Mouse (Mus musculus) natural killer cell, adult 2 months (primary cell): ENCODE measurements around the gene Cggbp1.
"Not testable (repeated sequence)": the region's sequence is repeated elsewhere in the genome, so short reads cannot be mapped to it uniquely, and the experiment has no call there.

Source experiments
- DNase-seq, 2 experiments: peaks; one replicate each; pipeline ENCODE4 v3.0.0; 2022; ENCODE audit warnings: low spot score in 2 of 2

Cggbp1 gene

DNA sequence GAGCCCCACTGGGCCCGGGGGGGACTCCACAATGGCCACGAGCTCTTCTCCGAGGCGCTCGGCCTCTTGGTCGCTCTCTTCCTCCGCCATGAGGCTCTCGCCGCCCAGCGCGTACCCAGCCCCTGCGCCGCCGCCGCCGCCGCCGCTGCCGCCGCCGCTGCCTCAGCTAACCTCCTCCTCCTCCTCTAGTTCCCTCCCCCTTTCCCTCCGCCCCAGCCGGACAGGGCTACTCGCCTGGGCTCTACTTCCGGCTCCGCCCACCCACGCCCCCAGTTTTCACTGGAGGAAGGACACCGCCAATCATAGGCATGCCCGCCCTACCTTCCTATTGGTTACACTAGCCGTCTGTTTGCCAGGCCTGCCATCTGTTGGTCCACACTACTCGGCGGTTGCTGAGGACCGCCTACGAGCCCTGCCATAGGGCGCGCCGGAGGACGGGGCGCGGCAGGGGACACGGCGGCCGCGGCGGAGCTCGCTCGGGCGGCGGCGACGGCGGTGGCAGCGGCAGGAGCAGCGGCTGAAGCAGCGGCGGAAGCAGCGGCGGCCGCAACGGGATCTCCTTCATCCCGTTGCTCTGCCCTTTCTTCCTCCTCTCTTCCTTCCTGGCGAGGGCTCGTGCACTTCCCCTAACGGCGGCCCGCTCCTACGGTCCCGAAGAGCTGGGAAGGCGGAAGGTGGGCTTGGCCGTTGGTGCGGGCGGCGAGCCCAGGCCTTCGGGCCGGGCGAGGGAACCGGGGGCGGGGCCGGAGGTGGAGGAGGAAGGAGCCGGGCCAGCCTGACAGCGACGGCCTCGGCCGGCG lies at the start of gene Cggbp1, which contains the start of gene Zfp654:
Cggbp1 (plus strand) TSS at position 434 of the 800 bp plus-strand sequence.
Zfp654 (minus strand) TSS at position 90 of the 800 bp plus-strand sequence.
- DNase-seq: peak; percentile 100

- DNase-seq: no peak
Observed at GRCm38 (mm10) chr16:64803041-64803440, 48.8 kb upstream of the Cggbp1 start.

- no peak for DNase-seq
Observed at GRCm38 (mm10) chr16:64817094-64817765, 34.6 kb upstream of the Cggbp1 start.

DNA sequence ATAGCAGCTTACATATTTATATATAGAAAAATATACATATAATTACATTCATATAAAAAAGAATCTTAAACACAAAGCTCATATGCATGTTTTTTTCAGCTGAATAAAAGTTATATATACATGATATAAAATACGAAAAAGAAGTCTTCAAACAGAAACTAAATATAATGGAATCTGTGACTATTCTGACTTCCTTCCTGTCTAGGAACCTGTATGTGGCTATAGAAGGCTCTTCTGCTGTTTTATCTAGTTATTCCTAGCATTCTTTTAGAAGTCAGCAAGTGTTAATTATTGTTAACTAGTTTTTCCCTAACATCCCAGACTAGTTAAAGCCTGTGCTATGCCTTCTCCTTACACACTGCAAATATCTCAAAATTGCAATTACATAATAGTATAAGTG lies 27.9 kb upstream of the Cggbp1 start:
- DNase-seq: no peak

DNA sequence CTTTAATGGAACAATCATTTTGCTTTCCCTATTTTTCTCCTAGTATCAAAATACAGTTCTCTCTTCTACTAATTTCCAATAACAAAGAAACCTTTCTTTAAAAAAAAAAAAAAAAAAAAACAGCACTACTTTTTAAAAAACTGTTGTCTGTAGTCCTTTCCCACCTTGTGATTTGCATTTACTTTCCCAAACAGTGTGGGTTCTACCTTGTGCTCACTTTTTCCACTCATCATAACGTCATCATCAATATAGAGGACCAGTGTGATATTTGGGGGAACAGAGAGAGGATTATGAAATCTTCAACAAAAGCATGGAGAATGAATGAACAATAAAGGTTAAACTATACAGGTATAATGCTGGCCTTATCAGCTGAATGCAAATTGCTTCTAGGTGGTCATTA lies 27.3 kb upstream of the Cggbp1 start:
- no peak for DNase-seq

DNA sequence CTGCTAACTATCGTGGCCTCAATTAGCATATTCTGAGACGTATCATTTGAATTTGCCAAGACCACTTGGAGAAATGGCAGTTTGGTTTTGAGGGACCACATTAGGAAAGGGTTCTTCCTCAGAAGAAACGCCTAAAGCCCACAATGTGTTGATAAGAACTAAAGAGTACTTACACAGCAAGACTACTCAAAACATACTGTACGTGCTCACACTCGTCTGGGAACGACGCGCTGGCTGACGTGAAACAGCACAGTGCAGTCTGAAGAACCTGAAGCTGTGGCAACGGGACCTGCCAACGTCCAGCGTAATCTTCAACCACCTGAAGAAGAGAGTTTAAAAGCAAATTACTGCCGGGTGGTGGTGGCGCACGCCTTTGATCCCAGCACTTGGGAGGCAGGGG lies 21.5 kb upstream of the Cggbp1 start:
- DNase-seq: no peak

DNA sequence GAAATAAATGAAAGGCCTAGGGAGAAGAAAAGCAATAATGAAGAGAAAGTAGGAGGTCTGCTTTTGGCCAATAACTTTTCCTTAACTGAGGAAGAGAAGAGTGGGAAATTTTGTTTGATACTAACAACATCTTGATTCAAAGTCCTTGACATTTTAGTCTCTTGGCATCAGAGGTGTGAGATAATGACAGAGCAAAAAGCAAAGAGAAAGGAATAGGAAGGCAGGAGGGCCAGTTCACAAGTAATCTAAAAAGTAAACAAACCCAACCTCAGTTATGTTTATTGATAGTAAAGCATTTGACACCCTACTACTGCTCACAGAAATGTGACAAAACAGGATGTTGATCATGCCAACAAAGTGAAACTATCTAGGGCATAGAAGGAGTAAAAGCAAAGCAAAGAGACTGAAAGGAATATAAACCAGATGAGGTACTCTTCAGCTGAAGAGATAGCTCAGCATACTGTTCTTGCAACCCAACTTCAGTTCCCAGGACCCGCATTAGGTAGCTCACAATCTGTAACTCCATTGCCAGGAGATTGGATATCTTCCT lies 15.7 kb upstream of the Cggbp1 start:
- peak; percentile 8 to 42 for DNase-seq

DNA sequence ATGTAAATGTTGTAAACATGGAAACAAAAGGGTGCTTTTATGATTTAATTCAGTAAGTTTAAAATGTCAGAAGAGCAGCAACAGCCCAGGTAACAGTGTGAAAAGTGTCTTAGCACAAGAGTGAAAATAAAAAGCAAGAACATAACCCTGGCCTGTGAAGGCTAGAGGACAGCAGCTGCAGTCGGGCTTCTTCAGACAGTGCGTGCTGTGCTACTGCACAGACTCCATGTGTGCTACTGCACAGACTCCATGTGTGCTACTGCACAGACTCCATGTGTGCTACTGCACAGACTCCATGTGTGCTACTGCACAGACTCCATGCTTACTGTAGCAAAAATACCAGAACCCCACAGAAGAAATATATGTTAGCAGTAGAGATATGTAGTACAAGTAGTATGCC lies 15.1 kb upstream of the Cggbp1 start:
- DNase-seq: no peak

DNA sequence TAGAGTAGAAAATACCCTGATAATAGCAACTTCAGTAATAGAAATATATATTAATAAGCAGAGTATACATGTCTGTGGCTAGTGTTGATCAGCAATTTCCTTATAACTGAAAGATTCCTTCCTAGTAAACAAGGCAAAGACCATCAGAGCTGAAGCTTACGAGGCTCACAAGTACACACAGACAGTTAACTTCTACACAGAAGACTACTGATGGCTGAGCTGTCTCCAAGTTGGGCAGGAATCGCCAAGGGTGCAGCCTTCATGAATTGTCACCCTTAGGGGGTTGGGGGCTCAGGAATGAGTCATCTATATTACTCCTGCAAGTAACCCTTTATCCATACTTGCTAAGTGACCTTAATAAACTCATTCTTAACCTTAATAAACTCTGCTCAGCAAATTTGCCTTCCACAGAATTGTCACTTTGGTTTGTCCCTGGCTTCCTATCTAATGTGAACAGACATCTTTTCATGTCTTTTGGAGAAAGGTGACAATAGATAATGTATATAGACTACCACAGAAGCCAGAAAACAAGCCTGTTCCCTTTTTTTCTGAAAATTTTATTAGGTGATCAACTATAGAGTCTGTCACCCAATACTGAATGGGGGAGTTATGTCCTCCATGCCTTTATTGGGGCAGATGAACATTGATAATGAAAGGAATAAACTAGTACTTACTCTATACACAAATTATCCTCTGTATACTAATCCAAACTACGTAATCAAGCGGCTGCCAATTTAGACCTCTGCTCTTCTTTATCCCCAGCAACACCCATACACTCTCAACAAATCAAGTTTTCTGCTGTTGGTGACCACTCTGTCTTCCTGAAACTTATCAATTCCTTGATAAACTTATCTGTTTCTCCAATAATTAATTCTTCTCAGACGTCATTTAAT lies 10.1 kb upstream of the Cggbp1 start:
- DNase-seq: no peak

DNA sequence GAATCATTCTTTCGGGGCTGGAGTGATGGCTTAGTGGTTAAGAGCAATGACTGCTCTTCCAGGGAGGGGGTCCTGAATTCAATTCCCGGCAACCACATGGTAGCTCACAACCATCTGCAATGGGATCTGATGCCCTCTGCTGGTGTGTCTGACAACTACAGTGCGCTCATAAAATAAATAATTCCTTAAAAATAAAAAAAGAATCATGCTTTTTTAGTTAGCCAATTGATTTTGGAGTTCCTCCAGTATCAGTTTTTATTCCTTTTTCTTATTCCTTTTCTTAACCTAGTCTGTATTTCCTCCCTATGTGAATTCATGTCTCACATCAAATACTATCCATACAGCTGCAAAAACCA lies 9.4 kb upstream of the Cggbp1 start:
- no peak for DNase-seq

GRCm38 (mm10) chr16:64845947-64846346 lies 5.8 kb upstream of the Cggbp1 start:
- DNase-seq: peak in 1 of 2 experiments; percentile 35

DNA sequence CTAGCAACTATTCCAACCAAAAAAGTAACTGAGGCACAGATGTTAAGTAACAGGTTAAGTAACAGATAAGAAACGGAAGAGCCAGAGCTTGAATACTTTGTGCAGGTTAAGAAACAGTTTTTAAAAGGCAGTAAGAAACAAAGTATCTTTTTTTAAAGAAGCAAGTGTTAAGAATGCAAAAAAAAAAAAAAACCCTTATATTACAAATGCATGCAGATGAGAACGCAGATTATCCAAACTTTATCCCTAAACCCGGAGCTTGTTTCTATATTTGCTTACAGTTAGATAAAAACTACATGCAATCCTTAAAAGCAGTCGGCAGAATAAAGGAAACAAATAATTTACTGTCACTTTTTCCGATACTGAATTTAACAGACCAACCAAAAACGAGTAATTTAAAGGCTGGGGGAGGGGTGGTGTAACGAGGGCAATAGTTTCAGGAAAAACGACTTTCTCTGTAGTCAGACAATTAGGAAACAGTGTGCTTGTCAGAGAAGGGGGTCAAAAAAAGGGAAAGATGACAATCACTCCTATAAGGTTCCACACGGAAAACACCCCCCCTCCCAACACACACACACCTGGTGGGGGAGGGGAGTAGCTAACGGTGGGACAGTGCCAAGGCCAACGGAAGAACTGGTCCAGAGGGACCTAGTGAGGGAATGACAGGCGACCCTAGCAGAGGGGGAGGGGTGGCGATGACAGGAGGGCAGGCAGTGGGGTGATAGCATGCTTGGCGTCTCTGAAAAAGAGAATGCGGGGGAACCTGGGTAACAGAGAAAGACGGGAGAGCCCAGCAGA lies 1.3 kb upstream of the Cggbp1 start:
- no peak for DNase-seq

GRCm38 (mm10) chr16:64851085-64851562 lies 672 bp upstream of the Cggbp1 start:
- DNase-seq: no peak

- DNase-seq: peak in 1 of 2 experiments; percentile 15
Observed at GRCm38 (mm10) chr16:64852441-64852871, 660 bp downstream of the Cggbp1 start.

- DNase-seq: no peak
Observed at GRCm38 (mm10) chr16:64852891-64853290, 1.1 kb downstream of the Cggbp1 start.

- DNase-seq: no peak
Observed at GRCm38 (mm10) chr16:64856946-64857345, 5.2 kb downstream of the Cggbp1 start.

GRCm38 (mm10) chr16:64865841-64866240 lies 14.0 kb downstream of the Cggbp1 start:
- not testable (repeated sequence) for DNase-seq

- no peak for DNase-seq
Observed at GRCm38 (mm10) chr16:64868613-64869012, 16.8 kb downstream of the Cggbp1 start.

DNA sequence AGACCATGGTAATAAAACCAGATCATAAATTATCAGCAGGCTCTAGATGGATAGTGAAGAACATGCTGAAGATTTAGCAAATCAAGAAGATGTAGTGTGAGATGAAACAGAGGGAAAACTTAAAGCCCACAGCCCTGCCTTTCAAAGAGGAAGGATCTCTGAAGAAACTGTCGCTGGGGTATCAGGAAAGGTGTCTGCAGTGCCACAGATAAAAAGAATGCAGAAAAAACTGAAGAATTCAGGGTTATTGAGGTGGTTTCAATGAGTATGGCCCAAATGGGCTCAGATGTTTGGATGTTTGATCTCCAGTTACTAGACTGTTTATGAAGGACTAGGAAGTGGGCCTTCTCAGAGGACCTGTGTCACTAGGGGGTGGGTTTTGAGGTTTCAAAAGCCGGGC lies 17.8 kb downstream of the Cggbp1 start:
- no peak for DNase-seq

DNA sequence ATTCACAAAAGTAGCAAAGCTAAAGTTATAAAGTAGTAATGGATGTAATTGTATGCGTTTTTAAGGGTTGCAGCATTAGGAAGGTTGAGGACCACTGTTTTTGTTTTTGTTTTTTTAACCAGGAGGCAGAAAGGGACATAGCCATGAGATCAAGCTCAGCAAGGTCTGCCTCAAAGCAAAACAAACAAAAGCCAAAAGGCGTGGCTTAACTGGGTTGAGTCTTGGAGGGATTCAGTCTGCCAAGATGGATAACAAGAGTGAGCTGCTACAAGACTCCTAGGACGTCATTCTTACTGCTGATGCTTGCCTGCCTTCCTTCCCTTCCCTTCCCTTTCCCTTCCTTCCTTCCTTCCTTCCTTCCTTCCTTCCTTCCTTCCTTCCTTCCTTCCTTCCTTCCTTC lies 20.5 kb downstream of the Cggbp1 start:
- no peak for DNase-seq

GRCm38 (mm10) chr16:64872841-64873240 lies 21.0 kb downstream of the Cggbp1 start:
- no peak for DNase-seq
